Mouse (Mus musculus) 3T3-L1 (cell line): Measurements from ENCODE around the gene Cplx2.

ENCODE experiments used
- DNase-seq: peaks from one replicate; pipeline ENCODE4 v3.0.0-alpha.2; 2015; ENCODE audit warnings: low read depth, low spot score

Cplx2 gene

GRCm38 (mm10) chr13:54367758-54368157, 3.4 kb upstream of the Cplx2 start:
- peak; percentile 25 for DNase-seq

GRCm38 (mm10) chr13:54368181-54368580, 3.0 kb upstream of the Cplx2 start:
- DNase-seq = no peak

- no peak for DNase-seq
These were observed 510 bp downstream of the Cplx2 start for GRCm38 (mm10) chr13:54371387-54372330.

GRCm38 (mm10) chr13:54372665-54373064, 1.5 kb downstream of the Cplx2 start:
- DNase-seq = no peak

- no peak for DNase-seq
These were observed 3.1 kb downstream of the Cplx2 start for GRCm38 (mm10) chr13:54374106-54374706.

GRCm38 (mm10) chr13:54375497-54376495, 4.6 kb downstream of the Cplx2 start:
- peak; percentile 16 for DNase-seq

- no peak for DNase-seq
These were observed 5.6 kb downstream of the Cplx2 start for GRCm38 (mm10) chr13:54376736-54377135.

- peak; percentile 37 for DNase-seq
These were observed 6.9 kb downstream of the Cplx2 start for GRCm38 (mm10) chr13:54378051-54378450.

GRCm38 (mm10) chr13:54380421-54380820, 9.3 kb downstream of the Cplx2 start:
- DNase-seq = no peak

- no peak for DNase-seq
These were observed 10.2 kb downstream of the Cplx2 start for GRCm38 (mm10) chr13:54381396-54381795.

GRCm38 (mm10) chr13:54383531-54383930, 12.4 kb downstream of the Cplx2 start:
- no peak for DNase-seq

- DNase-seq = no peak
These were observed 13.4 kb downstream of the Cplx2 start for GRCm38 (mm10) chr13:54384518-54384917.

GRCm38 (mm10) chr13:54385008-54386004, 14.2 kb downstream of the Cplx2 start:
- no peak for DNase-seq

GRCm38 (mm10) chr13:54389971-54390564, 18.9 kb downstream of the Cplx2 start:
- DNase-seq = peak; percentile 67

- no peak for DNase-seq
These were observed 19.4 kb downstream of the Cplx2 start for GRCm38 (mm10) chr13:54390565-54391013.

GRCm38 (mm10) chr13:54391313-54391712, 20.2 kb downstream of the Cplx2 start:
- DNase-seq = no peak

GRCm38 (mm10) chr13:54397069-54397468, 25.9 kb downstream of the Cplx2 start:
- DNase-seq = no peak

GRCm38 (mm10) chr13:54400565-54401179, 29.5 kb downstream of the Cplx2 start:
- DNase-seq = no peak

GRCm38 (mm10) chr13:54401180-54401569, 30.0 kb downstream of the Cplx2 start:
- DNase-seq = no peak
